Mouse (Mus musculus): Measurements from ENCODE around the gene Spert. TPM values are rescaled to one million over a fixed set of nuclear protein-coding genes. Genes with fewer than 3 reads are reported as not detected.

The Spert gene
- polyA plus RNA-seq, 1 experiment from 2014 or later, result not detected

DNA sequence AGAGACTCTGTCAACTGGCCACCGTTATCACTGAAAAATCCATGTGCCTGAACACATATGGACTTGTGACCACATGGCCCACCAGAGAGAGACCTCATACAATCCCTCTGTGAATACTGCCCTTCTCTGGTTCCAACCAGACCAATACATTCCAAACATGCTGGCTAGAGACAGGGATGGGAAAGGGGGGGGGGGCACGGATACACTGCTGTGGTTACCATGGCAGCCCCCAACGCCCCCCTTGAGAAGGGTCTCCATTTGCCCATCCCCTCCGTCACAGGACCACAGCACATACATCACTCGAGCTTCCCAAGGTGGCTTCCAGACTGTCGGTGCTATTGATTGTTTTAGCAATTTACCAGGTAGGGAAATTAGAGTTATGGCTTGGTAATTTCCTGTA is 23.5 kb upstream of the Spert start:
- WGBS, result 80% methylated on average over 6 of the region's 6 CpGs

DNA sequence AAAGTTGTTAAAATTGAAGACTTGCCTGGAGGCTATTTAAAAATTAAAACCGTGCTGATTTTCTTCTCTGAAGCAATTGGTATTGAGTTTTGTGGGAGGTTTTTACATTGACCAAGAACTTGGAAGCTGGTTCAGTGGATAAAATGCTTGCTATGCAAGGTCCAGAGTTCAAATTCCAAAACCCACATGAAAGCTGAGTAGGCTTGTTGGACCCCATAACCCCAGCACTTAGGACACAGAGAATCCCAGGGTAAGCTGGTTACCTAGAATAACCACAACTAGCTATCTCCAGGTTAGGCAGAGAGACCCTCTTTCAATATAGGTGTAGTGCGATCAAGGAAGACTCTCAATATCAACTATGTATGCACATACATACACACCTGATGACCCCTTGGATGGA is 16.3 kb upstream of the Spert start:
- H3K36me3 ChIP-seq (ENCODE audit: control insufficient read depth, insufficient read depth, low read length), result no peaks in the 10 kb centered on the region
- ATAC-seq (replicated peaks; ENCODE audit: low FRiP score), result no peak
- 82% methylated on average over 2 of the region's 2 CpGs for WGBS
- no peaks in the 10 kb centered on the region for H3K27me3 ChIP-seq (replicated peaks; ENCODE audit: control insufficient read depth, insufficient read depth, low read length)
- H3K27ac ChIP-seq (ENCODE audit: low read depth, low read length), result no peak overlapping the region
- no peaks in the 10 kb centered on the region for H3K4me1 ChIP-seq (replicated peaks; ENCODE audit: control insufficient read depth, insufficient read depth, low read length)
- no peak for DNase-seq (ENCODE audit: low spot score)
- H3K4me3 ChIP-seq (ENCODE audit: low read depth, low read length), result no peak overlapping the region
- H3K4me2 ChIP-seq, result no peak overlapping the region
- H3K9ac ChIP-seq (ENCODE audit: low read depth, low read length), result no peak overlapping the region
- H3K9me3 ChIP-seq (ENCODE audit: control insufficient read depth, low read length), result no peaks in the 10 kb centered on the region

More for the DNA sequence above, 23.5 kb upstream of the Spert start:
- Histone ChIP-seq H3K27me3 (replicated peaks; ENCODE audit: control insufficient read depth, insufficient read depth, low read length) (no peaks in the 10 kb centered on the region), H3K9me3 (ENCODE audit: control insufficient read depth, low read length) (no peaks in the 10 kb centered on the region), H3K27ac (ENCODE audit: low read depth, low read length) (no peak overlapping the region), H3K4me3 (ENCODE audit: low read depth, low read length) (no peak overlapping the region), H3K9ac (ENCODE audit: low read depth, low read length) (no peak overlapping the region), H3K4me2 (no peak overlapping the region), H3K4me1 (replicated peaks; ENCODE audit: control insufficient read depth, insufficient read depth, low read length) (no peaks in the 10 kb centered on the region), H3K36me3 (ENCODE audit: control insufficient read depth, insufficient read depth, low read length) (no peaks in the 10 kb centered on the region)
- no peak for ATAC-seq (replicated peaks; ENCODE audit: low FRiP score)
- no peak for DNase-seq (ENCODE audit: low spot score)

DNA sequence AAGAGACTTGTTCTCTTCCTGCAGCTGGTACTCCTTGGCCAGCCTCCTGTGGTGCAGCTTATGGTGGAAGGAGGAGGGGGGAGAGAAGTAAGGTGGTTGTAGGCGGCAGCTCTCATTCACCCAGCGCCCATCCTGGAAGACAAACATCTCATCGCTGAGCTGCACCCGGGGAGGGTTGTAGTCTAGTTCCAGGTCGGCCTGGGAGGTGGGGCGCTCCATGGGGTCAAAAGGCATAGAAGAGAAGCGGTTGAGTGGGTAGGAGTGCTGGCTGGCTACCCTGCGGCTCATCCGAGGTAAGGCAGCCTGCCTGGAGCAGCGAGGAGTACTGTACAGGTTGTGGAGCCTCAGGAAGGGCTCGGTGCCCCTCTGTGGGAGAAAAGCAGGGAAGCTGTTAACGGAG is 9.0 kb downstream of the Spert start:
- no peak for ATAC-seq (replicated peaks; ENCODE audit: low FRiP score)
- Histone ChIP-seq H3K4me3 (ENCODE audit: low read depth, low read length) (no peak overlapping the region), H3K4me2 (no peak overlapping the region), H3K27ac (ENCODE audit: low read depth, low read length) (no peak overlapping the region), H3K9ac (ENCODE audit: low read depth, low read length) (no peak overlapping the region), H3K36me3 (ENCODE audit: control insufficient read depth, insufficient read depth, low read length) (no peaks in the 10 kb centered on the region), H3K4me1 (replicated peaks; ENCODE audit: control insufficient read depth, insufficient read depth, low read length) (no peaks in the 10 kb centered on the region), H3K27me3 (replicated peaks; ENCODE audit: control insufficient read depth, insufficient read depth, low read length) (no peaks in the 10 kb centered on the region), H3K9me3 (ENCODE audit: control insufficient read depth, low read length) (no peaks in the 10 kb centered on the region)
- DNase-seq (ENCODE audit: low spot score), result no peak
- WGBS, result 86% methylated on average over 12 of the region's 12 CpGs

DNA sequence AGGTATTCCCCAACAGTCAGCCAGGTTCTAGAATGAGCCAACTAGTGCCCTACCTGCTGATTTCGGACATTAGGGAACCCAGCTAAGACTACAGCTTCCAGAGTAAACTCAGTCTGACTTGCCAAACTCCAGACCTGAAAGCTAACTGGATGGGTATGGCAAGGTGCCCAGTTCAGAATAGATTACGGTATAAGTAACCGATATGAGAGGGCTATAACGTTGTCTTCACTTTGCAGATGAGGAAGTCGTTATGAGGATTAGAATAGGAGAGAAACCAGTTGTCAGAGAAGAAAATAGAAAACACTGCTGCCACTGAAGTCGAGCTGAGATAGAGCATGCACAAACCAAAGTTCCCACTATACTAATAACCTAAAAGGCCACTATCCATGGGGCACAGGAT is 13.9 kb downstream of the Spert start:
- Histone ChIP-seq H3K9ac (ENCODE audit: low read depth, low read length) (no peak overlapping the region), H3K36me3 (ENCODE audit: control insufficient read depth, insufficient read depth, low read length) (no peaks in the 10 kb centered on the region), H3K4me1 (replicated peaks; ENCODE audit: control insufficient read depth, insufficient read depth, low read length) (no peaks in the 10 kb centered on the region), H3K9me3 (ENCODE audit: control insufficient read depth, low read length) (no peaks in the 10 kb centered on the region), H3K27ac (ENCODE audit: low read depth, low read length) (no peak overlapping the region), H3K4me2 (no peak overlapping the region), H3K4me3 (ENCODE audit: low read depth, low read length) (no peak overlapping the region), H3K27me3 (replicated peaks; ENCODE audit: control insufficient read depth, insufficient read depth, low read length) (no peaks in the 10 kb centered on the region)
- 74% methylated on average over 6 of the region's 6 CpGs for WGBS
- DNase-seq (ENCODE audit: low spot score) (no peak), ATAC-seq (replicated peaks; ENCODE audit: low FRiP score) (no peak)

DNA sequence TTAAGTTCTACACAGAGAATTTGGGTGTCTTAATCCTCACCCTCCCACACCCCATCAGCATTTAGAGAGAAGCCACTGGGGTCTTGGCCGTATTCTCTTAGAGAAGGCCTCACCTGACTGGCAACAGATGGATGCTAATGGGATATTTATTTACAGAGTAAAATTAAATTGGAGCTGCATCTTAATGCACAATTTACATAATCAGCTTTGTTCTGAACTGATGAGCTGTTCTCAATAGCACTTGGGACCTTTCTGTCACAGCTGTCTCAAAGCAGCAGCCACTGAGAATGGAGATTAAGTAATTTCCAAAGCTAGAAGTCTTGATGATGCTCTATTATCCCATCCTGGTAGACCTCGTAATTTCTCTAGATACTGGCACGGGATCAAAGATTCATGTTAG is 26.6 kb downstream of the Spert start:
- H3K9ac ChIP-seq (ENCODE audit: low read depth, low read length), result no peak overlapping the region
- no peak overlapping the region for H3K4me3 ChIP-seq (ENCODE audit: low read depth, low read length)
- 84% methylated on average over 3 of the region's 3 CpGs for WGBS
- H3K27me3 ChIP-seq (replicated peaks; ENCODE audit: control insufficient read depth, insufficient read depth, low read length), result no peaks in the 10 kb centered on the region
- no peak overlapping the region for H3K27ac ChIP-seq (ENCODE audit: low read depth, low read length)
- ATAC-seq (replicated peaks; ENCODE audit: low FRiP score), result no peak
- no peaks in the 10 kb centered on the region for H3K36me3 ChIP-seq (ENCODE audit: control insufficient read depth, insufficient read depth, low read length)
- no peaks in the 10 kb centered on the region for H3K4me1 ChIP-seq (replicated peaks; ENCODE audit: control insufficient read depth, insufficient read depth, low read length)
- DNase-seq (ENCODE audit: low spot score), result no peak
- H3K9me3 ChIP-seq (ENCODE audit: control insufficient read depth, low read length), result no peaks in the 10 kb centered on the region
- no peak overlapping the region for H3K4me2 ChIP-seq

DNA sequence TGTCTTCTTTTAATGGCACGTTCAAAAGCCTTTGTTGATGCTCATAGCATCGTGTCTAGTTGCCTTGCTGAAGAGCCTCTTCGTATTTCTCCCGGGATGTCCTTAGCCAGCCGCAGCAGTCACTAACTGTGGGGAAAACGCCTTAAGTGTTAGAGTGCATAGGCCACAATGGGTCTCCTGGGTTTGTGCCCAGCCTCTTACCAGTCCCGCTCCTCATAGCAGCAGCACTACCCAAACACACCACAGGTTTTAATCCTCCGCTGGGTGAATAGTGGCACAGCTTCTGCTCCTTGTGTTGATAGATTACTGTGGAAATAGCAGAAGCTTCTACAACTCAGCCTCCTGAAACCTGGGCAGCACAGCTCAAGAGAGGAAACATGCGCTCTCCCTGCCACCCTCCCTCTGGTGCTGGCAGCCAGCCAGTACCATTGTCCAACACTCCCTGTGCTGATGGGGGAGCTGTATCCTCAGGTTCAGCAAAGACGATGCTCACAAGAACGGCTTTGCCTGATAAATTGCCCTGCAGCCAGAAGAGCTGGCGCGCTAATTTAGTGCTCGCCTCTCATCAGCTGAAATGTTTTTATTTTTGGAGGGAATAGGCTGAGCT is 27.3 kb downstream of the Spert start:
- H3K4me3 ChIP-seq (ENCODE audit: low read depth, low read length), result no peak overlapping the region
- H3K4me1 ChIP-seq (replicated peaks; ENCODE audit: control insufficient read depth, insufficient read depth, low read length), result no peaks in the 10 kb centered on the region
- 72% methylated on average over 14 of the region's 14 CpGs for WGBS
- H3K4me2 ChIP-seq, result no peak overlapping the region
- H3K36me3 ChIP-seq (ENCODE audit: control insufficient read depth, insufficient read depth, low read length), result no peaks in the 10 kb centered on the region
- DNase-seq (ENCODE audit: low spot score) (no peak), ATAC-seq (replicated peaks; ENCODE audit: low FRiP score) (no peak)
- H3K27me3 ChIP-seq (replicated peaks; ENCODE audit: control insufficient read depth, insufficient read depth, low read length), result no peaks in the 10 kb centered on the region
- no peak overlapping the region for H3K9ac ChIP-seq (ENCODE audit: low read depth, low read length)
- no peak overlapping the region for H3K27ac ChIP-seq (ENCODE audit: low read depth, low read length)
- H3K9me3 ChIP-seq (ENCODE audit: control insufficient read depth, low read length), result no peaks in the 10 kb centered on the region

DNA sequence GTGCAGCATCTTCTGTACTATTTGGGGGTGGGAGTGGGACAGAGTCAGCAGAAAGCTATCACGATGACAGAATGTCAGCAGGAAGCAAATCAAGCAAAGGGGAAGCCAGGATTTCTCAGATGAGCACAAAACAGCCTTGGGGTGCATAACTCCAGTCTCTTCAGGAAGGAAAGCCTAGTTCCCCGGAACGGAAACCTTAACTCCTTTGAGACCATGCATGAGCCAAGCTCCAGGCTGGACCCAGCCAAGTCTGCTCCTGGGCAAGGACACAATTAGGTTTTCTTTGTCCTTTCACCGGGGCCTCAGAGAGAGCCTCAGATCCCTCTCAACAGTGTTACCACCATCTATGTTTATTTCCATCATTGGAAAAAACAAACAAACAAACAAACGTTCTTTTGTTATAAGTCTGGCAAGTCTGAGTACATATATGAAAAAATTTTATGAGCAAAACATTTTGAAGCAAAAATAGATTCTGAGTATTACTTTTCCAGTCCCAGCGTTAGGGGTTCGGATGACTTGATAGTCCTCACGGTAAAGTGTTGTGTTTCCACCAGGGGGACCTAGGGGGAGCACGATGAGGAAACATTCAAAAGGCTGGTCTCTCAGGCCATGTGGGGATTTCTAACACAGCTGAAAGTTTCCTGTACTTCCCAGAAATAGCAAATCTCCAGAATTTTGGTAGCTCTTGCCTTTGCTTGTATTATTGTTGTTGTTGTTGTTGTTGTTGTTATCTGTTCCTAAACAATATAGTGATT is 31.2 kb downstream of the Spert start:
- no peaks in the 10 kb centered on the region for H3K4me1 ChIP-seq (replicated peaks; ENCODE audit: control insufficient read depth, insufficient read depth, low read length)
- no peak for DNase-seq (ENCODE audit: low spot score)
- 43% methylated on average over 9 of the region's 9 CpGs for WGBS
- no peak overlapping the region for H3K4me3 ChIP-seq (ENCODE audit: low read depth, low read length)
- ATAC-seq (replicated peaks; ENCODE audit: low FRiP score), result no peak
- H3K4me2 ChIP-seq, result no peak overlapping the region
- no peaks in the 10 kb centered on the region for H3K36me3 ChIP-seq (ENCODE audit: control insufficient read depth, insufficient read depth, low read length)
- no peak overlapping the region for H3K27ac ChIP-seq (ENCODE audit: low read depth, low read length)
- no peaks in the 10 kb centered on the region for H3K9me3 ChIP-seq (ENCODE audit: control insufficient read depth, low read length)
- no peaks in the 10 kb centered on the region for H3K27me3 ChIP-seq (replicated peaks; ENCODE audit: control insufficient read depth, insufficient read depth, low read length)
- H3K9ac ChIP-seq (ENCODE audit: low read depth, low read length), result no peak overlapping the region

DNA sequence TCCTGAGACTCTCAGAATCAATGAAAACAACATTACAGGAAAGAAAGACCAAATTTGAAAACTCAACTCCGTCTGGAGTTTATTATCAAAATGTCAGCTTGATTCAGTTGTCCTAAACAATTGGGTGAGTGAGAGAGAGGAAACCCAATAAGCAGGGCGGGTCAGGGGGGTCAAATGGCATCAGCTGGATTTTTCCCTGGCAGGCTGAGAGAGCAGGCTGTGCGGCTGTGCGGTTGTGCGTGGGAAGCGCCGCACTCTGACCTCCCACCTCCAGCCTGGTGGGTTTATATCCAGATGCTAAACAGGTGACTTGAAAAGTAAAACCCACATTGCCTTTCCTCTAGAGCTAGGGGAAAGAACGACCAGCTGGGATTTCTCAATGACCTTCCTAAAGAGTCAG is 51.2 kb downstream of the Spert start:
- DNase-seq (ENCODE audit: low spot score) (no peak), ATAC-seq (replicated peaks; ENCODE audit: low FRiP score) (no peak)
- Histone ChIP-seq H3K36me3 (ENCODE audit: control insufficient read depth, insufficient read depth, low read length) (no peaks in the 10 kb centered on the region), H3K4me2 (no peak overlapping the region), H3K27ac (ENCODE audit: low read depth, low read length) (no peak overlapping the region), H3K9ac (ENCODE audit: low read depth, low read length) (no peak overlapping the region), H3K4me3 (ENCODE audit: low read depth, low read length) (no peak overlapping the region), H3K4me1 (replicated peaks; ENCODE audit: control insufficient read depth, insufficient read depth, low read length) (peaks cover 14% of the 10 kb centered on the region), H3K27me3 (replicated peaks; ENCODE audit: control insufficient read depth, insufficient read depth, low read length) (no peaks in the 10 kb centered on the region), H3K9me3 (ENCODE audit: control insufficient read depth, low read length) (no peaks in the 10 kb centered on the region)
- 38% methylated on average over 8 of the region's 8 CpGs for WGBS

DNA sequence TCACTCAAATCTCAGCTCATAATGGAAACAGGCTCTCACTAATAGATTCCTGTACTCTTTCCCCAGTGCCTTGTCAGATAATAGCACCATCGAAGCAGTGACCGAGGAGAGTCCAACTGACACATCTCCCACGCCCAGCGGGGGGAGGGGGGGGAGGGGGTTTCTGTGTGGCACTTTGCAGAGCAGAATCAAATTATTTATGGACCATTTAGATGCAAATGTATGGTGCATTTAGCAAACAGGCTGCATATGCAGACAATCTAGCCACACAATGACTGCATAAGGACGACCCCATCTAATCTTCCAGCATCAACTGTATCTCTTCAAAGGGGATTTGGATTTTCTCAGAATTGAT is 51.9 kb downstream of the Spert start:
- Histone ChIP-seq H3K27me3 (replicated peaks; ENCODE audit: control insufficient read depth, insufficient read depth, low read length) (no peaks in the 10 kb centered on the region), H3K36me3 (ENCODE audit: control insufficient read depth, insufficient read depth, low read length) (no peaks in the 10 kb centered on the region), H3K4me3 (ENCODE audit: low read depth, low read length) (no peak overlapping the region), H3K9ac (ENCODE audit: low read depth, low read length) (no peak overlapping the region), H3K4me1 (replicated peaks; ENCODE audit: control insufficient read depth, insufficient read depth, low read length) (peaks cover 14% of the 10 kb centered on the region), H3K4me2 (no peak overlapping the region), H3K27ac (ENCODE audit: low read depth, low read length) (no peak overlapping the region), H3K9me3 (ENCODE audit: control insufficient read depth, low read length) (no peaks in the 10 kb centered on the region)
- 19% methylated on average over 5 of the region's 5 CpGs for WGBS
- DNase-seq (ENCODE audit: low spot score) (no peak), ATAC-seq (replicated peaks; ENCODE audit: low FRiP score) (no peak)

All from liver, embryonic 11.5 days (tissue).